Mouse (Mus musculus) neural tube, embryonic 14.5 days (tissue): Measurements from ENCODE around the gene Hist1h4i. TPM values are rescaled to one million over a fixed set of nuclear protein-coding genes. Genes with fewer than 3 reads are reported as not detected.

Experiments
- ATAC-seq: fragments of 200-750 bp; cut with Nextera tagmentation; 2 replicates; pipeline ENCODE4 v1.8.0; 2017; ENCODE audit warnings: low read depth, mild to moderate bottlenecking, moderate TSS enrichment, moderate library complexity
- H3K27ac ChIP-seq: fragments of 300-500 bp; sonication (generic); 2 replicates; pipeline ENCODE4 v1.5.1; 2014; ENCODE audit warnings: low read depth, mild to moderate bottlenecking, control low read depth, low read length, moderate library complexity, mixed read lengths
- H3K27me3 ChIP-seq: fragments of 300-500 bp; sonication (generic); 2 replicates; pipeline ENCODE4 v1.6.1; 2014; ENCODE audit warnings: low read length; ENCODE audit not compliant: control insufficient read depth, insufficient read depth
- H3K36me3 ChIP-seq: fragments of 300-500 bp; sonication (generic); 2 replicates; pipeline ENCODE4 v1.6.1; 2014; ENCODE audit warnings: low read length, mixed read lengths; ENCODE audit not compliant: control insufficient read depth, insufficient read depth
- H3K4me1 ChIP-seq: fragments of 300-500 bp; sonication (generic); 2 replicates; pipeline ENCODE4 v1.6.1; 2014; ENCODE audit warnings: low read length; ENCODE audit not compliant: control insufficient read depth, insufficient read depth
- H3K4me2 ChIP-seq: fragments of 300-500 bp; sonication (generic); 2 replicates; pipeline ENCODE4 v1.6.1; 2014; ENCODE audit warnings: mild to moderate bottlenecking, low read depth, low read length, control low read depth
- H3K4me3 ChIP-seq: fragments of 300-500 bp; sonication (generic); 2 replicates; pipeline ENCODE4 v1.5.1; 2014; ENCODE audit warnings: low read depth, low read length, control low read depth, mixed read lengths
- H3K9ac ChIP-seq: fragments of 300-500 bp; sonication (generic); replicated peaks from 2 replicates; pipeline ENCODE4 v1.6.1; 2014; ENCODE audit warnings: low read depth, mild to moderate bottlenecking, control low read depth, low read length, mixed read lengths
- H3K9me3 ChIP-seq: fragments of 300-500 bp; sonication (generic); 2 replicates; pipeline ENCODE4 v1.6.1; 2016; ENCODE audit warnings: low read length; ENCODE audit not compliant: control insufficient read depth
- WGBS: fragments of 180-500 bp; shearing (Covaris S2); extraction: QIAGEN DNeasy Blood & Tissue Kit; methylation state at CpG from one replicate; pipeline ENCODE4 v1.1.7; 2014; 5-methylcytosine and 5-hydroxymethylcytosine counted together
- polyA plus RNA-seq: library from polyadenylated mRNA; unstranded; fragments of >200 nt; fragmentation: Nextera tagmentation; extraction: Ambion mirVana; gene quantifications from 2 replicates; pipeline ENCODE4 v1.2.1, GENCODE M21; 2014

Hist1h4i gene
- polyA plus RNA-seq, 1 experiment from 2014 or later, result 5.7 TPM

DNA sequence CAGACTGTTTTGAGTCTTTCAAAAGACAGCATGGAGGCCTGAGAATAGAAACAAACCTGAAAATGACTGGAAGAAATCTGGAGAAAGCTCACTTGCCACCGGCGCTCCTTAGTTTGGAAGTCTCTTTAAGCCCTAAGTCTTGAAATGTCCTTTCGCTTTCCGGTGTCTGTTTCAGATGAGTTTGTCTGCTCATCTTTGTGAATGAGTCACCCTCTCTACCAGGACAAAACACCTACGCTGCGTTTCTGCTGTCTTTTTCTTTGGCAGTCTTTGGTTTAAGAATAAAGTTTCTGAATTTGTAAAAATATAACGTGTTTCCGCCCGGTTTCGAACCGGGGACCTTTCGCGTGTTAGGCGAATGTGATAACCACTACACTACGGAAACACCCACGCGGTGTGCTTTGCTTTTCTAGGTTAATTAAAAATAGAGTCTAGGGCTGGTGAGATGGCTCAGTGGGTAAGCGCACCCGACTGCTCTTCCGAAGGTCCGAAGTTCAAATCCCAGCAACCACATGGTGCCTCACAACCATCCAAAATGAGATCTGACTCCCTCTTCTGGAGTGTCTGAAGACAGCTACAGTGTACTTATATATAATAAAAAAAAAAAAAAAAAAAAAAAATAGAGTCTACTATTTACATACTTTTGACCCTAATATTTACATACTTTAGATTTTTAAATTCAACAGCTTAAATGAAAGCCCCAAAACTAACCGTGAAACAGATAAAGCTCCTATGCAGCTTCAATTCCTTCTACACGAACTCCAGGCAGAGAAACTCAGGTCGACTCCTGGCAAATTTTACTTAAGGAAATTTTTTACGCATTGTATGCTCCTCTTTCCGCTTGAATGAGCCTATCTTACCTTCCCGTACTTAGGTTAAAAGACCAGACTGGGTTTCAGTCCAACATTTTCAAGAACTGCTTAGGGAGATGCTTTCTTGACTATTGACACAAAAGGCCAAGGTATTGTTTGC is 25.4 kb downstream of the Hist1h4i start:
- Histone ChIP-seq H3K27ac (no peak overlapping the region), H3K9ac (no peak overlapping the region), H3K36me3 (no peaks in the 10 kb centered on the region), H3K4me3 (no peak overlapping the region), H3K4me1 (no peaks in the 10 kb centered on the region), H3K27me3 (peaks cover 72% of the 10 kb centered on the region), H3K4me2 (no peak overlapping the region), H3K9me3 (no peaks in the 10 kb centered on the region)
- ATAC-seq, result peak; percentile 66; the same call in 1 of the 2 replicates
- 17% methylated on average over 27 of the region's 27 CpGs for WGBS

DNA sequence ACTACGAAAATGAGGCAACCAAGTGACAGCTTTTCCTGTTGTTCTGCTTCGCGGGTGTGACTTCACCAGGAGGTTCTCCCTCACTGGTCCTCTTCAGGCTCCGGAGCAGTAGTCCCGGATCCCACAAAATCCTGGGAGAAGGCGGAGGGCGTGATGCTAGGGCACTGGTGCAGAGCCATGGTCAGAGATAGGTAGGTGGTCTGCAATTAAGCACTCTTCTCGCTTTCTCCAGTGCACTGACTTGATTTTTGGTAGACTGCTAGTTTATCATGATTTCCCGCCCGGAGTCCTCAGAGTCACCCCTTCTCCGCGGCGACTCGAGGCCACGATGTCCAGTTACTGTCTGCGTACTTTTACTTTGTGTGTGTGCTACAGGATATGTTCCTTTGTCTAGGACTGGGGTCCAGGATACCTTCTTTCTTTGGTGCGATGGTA is 26.7 kb downstream of the Hist1h4i start:
- no peaks in the 10 kb centered on the region for H3K9me3 ChIP-seq
- H3K36me3 ChIP-seq, result no peaks in the 10 kb centered on the region
- no peak overlapping the region for H3K27ac ChIP-seq
- H3K4me2 ChIP-seq, result no peak overlapping the region
- no peak overlapping the region for H3K9ac ChIP-seq
- ATAC-seq, result no peak
- no peak overlapping the region for H3K4me3 ChIP-seq
- H3K4me1 ChIP-seq, result no peaks in the 10 kb centered on the region
- H3K27me3 ChIP-seq, result peaks cover 73% of the 10 kb centered on the region
- 12% methylated on average over 17 of the region's 17 CpGs for WGBS

DNA sequence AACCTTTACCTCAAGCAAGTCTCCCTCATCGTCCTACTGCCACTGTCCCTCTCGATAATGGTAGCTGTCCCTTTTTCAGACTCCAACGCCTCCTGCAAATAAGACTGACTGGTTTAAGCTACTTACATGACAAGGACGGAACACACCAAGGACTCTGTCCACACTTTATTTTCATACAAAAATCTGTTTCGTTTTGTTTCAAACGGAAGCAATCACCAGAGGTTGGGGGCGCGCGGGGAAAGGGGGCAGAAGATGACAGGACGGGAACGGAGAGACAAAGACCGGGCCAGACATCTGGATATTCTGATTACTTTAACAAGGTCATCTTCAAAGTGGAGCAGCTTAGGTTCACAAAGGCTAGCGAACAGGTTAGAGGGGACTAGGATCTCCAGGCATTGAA is 27.4 kb downstream of the Hist1h4i start:
- H3K4me1 ChIP-seq, result no peaks in the 10 kb centered on the region
- no peaks in the 10 kb centered on the region for H3K36me3 ChIP-seq
- no peak overlapping the region for H3K9ac ChIP-seq
- ATAC-seq, result no peak
- no peak overlapping the region for H3K27ac ChIP-seq
- no peak overlapping the region for H3K4me2 ChIP-seq
- H3K27me3 ChIP-seq, result peaks cover 73% of the 10 kb centered on the region
- no peak overlapping the region for H3K4me3 ChIP-seq
- WGBS, result 17% methylated on average over 13 of the region's 13 CpGs
- no peaks in the 10 kb centered on the region for H3K9me3 ChIP-seq

DNA sequence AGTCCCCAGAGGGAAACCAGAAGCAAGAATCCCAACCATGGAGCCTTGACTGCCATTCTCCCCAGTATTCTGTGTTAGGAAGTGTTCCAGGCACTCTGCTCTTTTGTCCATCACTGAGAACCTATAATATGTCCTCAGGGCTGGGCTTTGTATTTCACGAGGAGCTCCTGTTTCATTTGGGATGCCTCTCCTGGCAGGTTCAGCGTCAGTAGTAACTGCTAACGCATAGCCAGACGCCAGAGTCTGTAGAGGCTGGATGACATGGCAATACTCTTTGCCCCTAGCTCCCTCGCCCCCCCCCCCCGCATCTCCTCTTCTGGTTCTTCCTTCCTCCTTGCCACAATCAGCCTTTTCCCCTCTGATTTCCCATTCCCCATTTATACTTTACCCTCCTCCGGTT is 31.5 kb downstream of the Hist1h4i start, which contains the start of gene Prss16:
Gene Prss16 (minus strand): TSS at position 101 of the 400 bp plus-strand sequence.
- no peaks in the 10 kb centered on the region for H3K36me3 ChIP-seq

DNA sequence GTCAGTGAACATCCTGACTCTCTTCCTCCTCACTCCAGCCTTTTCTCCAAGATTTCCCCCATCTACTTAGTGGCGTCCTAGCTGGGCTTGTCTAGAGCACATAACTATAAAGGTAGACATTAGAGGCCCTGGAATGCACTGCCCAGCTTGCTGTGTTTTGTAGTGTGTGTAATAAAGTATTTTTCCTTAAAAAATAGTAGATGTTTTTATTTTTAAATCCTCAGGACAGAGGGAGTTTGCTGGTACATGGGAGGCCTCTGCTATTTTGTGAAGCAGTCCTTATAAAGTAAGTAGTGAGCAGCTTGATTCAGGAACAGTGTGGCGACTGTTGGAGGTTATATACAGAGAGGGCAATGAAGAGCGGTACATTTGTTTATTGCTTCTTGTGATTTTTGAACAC is 32.5 kb downstream of the Hist1h4i start:
- H3K36me3 ChIP-seq, result no peaks in the 10 kb centered on the region
- 68% methylated on average over 3 of the region's 3 CpGs for WGBS
- no peak overlapping the region for H3K4me2 ChIP-seq
- H3K9me3 ChIP-seq, result no peaks in the 10 kb centered on the region
- no peak for ATAC-seq
- peaks cover 85% of the 10 kb centered on the region for H3K27me3 ChIP-seq
- no peak overlapping the region for H3K27ac ChIP-seq
- no peak overlapping the region for H3K9ac ChIP-seq
- no peak overlapping the region for H3K4me3 ChIP-seq
- peaks cover 15% of the 10 kb centered on the region for H3K4me1 ChIP-seq

More for the DNA sequence above, 31.5 kb downstream of the Hist1h4i start, which contains the start of gene Prss16:
- Histone ChIP-seq H3K4me3 (no peak within 1 kb of the TSS), H3K4me1 (peaks cover 15% of the 10 kb centered on the region), H3K9ac (no peak within 1 kb of the TSS), H3K27me3 (peaks cover 81% of the 10 kb centered on the region), H3K27ac (no peak within 1 kb of the TSS), H3K9me3 (no peaks in the 10 kb centered on the region), H3K4me2 (no peak within 1 kb of the TSS)
- 38% methylated on average over 6 of the region's 7 CpGs for WGBS
- no peak for ATAC-seq

DNA sequence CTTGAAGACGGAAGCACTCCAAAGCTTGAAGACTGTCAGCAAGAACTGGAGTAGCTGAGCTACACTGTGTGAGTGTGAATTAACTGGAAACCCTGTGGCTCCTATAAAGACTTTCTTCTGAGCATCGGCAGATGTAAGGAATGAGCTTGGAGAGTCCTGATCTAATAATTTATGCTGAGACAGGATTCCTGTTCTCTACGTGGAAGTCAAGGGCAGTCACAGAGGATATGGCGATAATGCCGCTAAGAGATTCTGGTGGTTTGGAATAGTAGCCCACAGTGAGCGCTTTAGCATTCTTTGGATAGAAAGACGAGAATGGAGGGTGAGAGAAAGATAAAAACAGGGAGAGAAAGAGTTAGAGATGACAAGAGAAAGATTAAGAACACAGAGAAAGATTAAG is 33.3 kb downstream of the Hist1h4i start:
- no peak for ATAC-seq
- Histone ChIP-seq H3K4me1 (peaks cover 15% of the 10 kb centered on the region), H3K9me3 (no peaks in the 10 kb centered on the region), H3K9ac (no peak overlapping the region), H3K36me3 (no peaks in the 10 kb centered on the region), H3K4me3 (no peak overlapping the region), H3K27me3 (peaks cover 88% of the 10 kb centered on the region), H3K27ac (no peak overlapping the region), H3K4me2 (no peak overlapping the region)
- 55% methylated on average over 7 of the region's 7 CpGs for WGBS

DNA sequence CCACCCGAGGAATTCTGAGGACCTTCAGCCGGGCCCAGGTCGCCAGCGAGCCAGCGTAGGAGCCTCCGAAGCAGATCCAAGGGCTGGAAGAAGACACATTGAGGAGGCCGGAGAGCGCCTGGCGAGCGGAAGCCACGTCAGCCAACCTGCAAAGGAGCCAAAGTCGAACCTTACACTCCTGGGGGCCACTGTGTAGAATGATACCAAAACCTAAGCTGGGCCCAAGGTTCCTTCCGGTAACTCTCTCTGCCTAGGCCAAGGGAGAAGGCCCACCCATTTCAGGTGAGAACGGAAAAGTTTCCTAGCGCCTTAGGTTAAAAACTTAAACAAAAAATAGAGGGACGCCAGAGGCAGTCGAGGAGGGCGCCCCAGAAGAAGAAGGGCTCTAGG is 34.0 kb downstream of the Hist1h4i start:
- Histone ChIP-seq H3K4me1 (peaks cover 15% of the 10 kb centered on the region), H3K27ac (no peak overlapping the region), H3K9ac (no peak overlapping the region), H3K4me2 (peak overlapping the region; percentile 55; the same call in 1 of the 2 replicates), H3K4me3 (no peak overlapping the region), H3K9me3 (no peaks in the 10 kb centered on the region), H3K36me3 (no peaks in the 10 kb centered on the region), H3K27me3 (peaks cover 88% of the 10 kb centered on the region)
- WGBS, result 4% methylated on average over 18 of the region's 18 CpGs
- ATAC-seq, result no peak

DNA sequence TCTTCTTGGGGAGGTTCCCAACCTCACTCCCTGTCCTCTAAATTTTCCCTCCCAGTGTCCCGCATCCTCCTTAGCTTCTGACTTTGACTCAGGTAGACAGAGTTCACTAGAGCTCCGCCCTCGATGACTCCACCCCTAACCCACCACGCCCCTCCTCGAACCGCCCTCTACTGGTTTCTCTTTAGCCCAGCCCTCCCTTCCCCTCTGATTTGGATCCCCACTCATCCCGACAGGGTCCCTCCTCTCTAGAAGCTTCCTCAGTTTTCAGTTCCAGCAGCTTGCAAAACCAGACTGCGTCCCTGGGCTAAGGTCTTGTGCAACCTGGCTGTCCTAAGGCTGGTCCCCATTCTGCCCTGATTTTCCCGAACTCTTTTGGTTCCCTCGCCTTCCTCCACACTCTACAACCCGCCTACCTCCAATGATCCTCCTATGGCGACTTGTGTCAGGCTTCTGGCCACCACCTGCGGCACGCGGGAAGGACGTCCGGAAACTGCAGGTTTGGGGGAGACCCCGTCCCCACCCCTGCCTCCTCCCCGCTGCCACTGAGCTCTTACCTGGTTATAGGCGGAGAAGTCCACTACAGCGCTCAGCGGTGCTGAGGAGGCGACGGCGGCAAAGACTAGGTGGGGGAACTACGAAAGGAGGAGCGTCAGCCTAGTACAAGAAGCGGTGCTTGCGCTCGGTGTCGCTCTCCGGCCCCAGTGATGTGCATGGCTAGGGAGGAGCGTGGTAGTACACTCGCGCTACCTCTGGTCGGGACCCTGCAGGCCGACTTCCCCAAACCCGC is 34.6 kb downstream of the Hist1h4i start:
- peak overlapping the region; percentile 55 for H3K4me2 ChIP-seq
- WGBS, result under 1% methylated on average over 38 of the region's 38 CpGs

More for the DNA sequence above, 34.6 kb downstream of the Hist1h4i start:
- peak overlapping the region; percentile 27 for H3K4me3 ChIP-seq
- peaks cover 15% of the 10 kb centered on the region for H3K4me1 ChIP-seq
- ATAC-seq, result peak; percentile 33; the same call in 1 of the 2 replicates
- peak overlapping the region; percentile 28; the same call in 1 of the 2 replicates for H3K9ac ChIP-seq
- peaks cover 90% of the 10 kb centered on the region for H3K27me3 ChIP-seq
- no peak overlapping the region for H3K27ac ChIP-seq
- no peaks in the 10 kb centered on the region for H3K9me3 ChIP-seq
- no peaks in the 10 kb centered on the region for H3K36me3 ChIP-seq
